Mouse (Mus musculus): Measurements from ENCODE around the gene Erich4.

DNA sequence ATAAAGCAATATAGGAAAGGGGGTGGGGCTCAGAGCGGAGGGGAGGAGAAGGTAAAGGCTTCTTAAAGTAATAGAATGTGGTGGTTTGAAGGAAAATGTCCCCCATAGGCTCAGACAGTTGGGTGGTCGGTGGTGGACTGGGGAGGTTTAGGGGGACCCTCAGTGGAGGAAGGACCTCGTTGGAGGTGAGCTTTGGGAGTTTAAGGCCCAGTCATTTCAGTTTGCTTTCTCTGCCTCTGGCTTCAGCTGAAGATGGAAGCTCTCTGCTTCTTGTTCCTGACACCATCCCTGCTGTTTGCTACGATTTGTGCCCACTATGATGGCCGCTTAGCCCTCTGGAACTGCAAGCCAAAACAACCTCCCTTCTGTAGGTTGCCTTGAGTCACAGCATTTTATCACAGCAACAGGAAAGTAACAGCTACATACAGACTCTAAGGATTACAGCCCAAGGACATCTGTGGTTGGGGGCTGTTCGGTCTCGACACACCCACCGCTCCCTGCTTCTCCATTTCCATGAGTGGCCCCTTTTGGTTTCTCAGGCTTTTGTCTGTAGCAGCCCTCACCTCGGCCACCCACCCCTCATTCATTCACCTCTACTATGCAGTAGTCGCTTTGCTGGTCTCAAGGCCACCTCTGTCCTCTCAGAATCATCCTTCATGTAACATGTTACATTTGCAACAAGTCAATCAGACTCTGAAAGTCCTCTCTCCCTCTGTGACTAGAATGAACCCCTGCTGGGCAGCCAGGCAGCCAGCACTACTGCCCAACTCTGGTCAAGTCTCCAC is 1.9 kb upstream of the Erich4 start:
- no peak for TF ChIP-seq GATA1 (IDR thresholded peaks at IDR 0.05; ENCODE audit: low read length)
- no peak for TF ChIP-seq TAL1 (IDR thresholded peaks at IDR 0.05; ENCODE audit: low read length)
